Mouse (Mus musculus): ENCODE measurements around the gene Capzb. TPM values are rescaled to one million over a fixed set of nuclear protein-coding genes. Genes with fewer than 3 reads are reported as not detected.

Capzb gene
- polyA plus RNA-seq, 1 experiment from 2014 or later: 401 TPM

DNA sequence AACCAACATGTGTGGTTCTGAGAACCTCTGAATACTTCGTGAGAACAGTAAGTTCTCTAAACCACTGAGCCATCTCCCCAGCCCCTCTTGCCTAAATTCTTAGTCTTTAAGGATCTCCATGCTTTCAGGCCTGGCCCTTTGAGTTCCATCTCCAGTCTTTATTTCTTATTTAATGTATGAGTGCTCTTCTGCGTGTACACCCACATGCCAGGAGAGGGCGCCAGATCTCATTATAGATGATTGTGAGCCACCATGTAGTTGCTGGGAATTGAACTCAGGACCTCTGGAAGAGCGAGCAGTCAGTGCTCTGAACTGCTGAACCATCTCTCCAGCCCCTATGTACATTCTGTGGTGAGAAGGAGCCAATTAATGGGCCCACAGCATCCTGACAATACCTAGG, 119.9 kb downstream of the Capzb start:
- Histone ChIP-seq H3K4me2 (replicated peaks; ENCODE audit: low read depth, low read length) (no peak overlapping the region), H3K27ac (ENCODE audit: low read length) (no peak overlapping the region), H3K36me3 (ENCODE audit: insufficient read depth, low read length) (0 out of 2 replicates have a peak, but pooled peaks cover 6% of the 10 kb centered on the region), H3K9me3 (ENCODE audit: low read length) (no peaks in the 10 kb centered on the region), H3K9ac (replicated peaks; ENCODE audit: low read depth) (no peak overlapping the region), H3K27me3 (replicated peaks; ENCODE audit: insufficient read depth, low read length) (no peaks in the 10 kb centered on the region), H3K4me1 (ENCODE audit: insufficient read depth, low read depth, low read length) (peaks cover 7% of the 10 kb centered on the region; the same call in 1 of the 2 replicates), H3K4me3 (ENCODE audit: low read depth, low read length) (no peak overlapping the region)
- WGBS: 56% methylated on average over 4 of the region's 4 CpGs
- TF ChIP-seq EP300 (IDR thresholded peaks at IDR 0.05) (no peak), CTCF (IDR thresholded peaks at IDR 0.05) (peak; percentile 63)
- ATAC-seq (no peak), DNase-seq (ENCODE audit: low spot score) (peak; percentile 52)

GRCm38 (mm10) chr4:139318449-139318848, 125.8 kb downstream of the Capzb start:
- no peak for DNase-seq (ENCODE audit: low spot score)

GRCm38 (mm10) chr4:139319740-139320139, 127.0 kb downstream of the Capzb start:
- Histone ChIP-seq H3K4me2 (replicated peaks; ENCODE audit: low read depth, low read length) (no peak overlapping the region), H3K9ac (replicated peaks; ENCODE audit: low read depth) (no peak overlapping the region), H3K9me3 (ENCODE audit: low read length) (no peaks in the 10 kb centered on the region), H3K4me3 (ENCODE audit: low read depth, low read length) (no peak overlapping the region), H3K4me1 (ENCODE audit: insufficient read depth, low read depth, low read length) (no peaks in the 10 kb centered on the region), H3K36me3 (ENCODE audit: insufficient read depth, low read length) (0 out of 2 replicates have a peak, but pooled peaks cover 6% of the 10 kb centered on the region), H3K27me3 (replicated peaks; ENCODE audit: insufficient read depth, low read length) (no peaks in the 10 kb centered on the region), H3K27ac (ENCODE audit: low read length) (no peak overlapping the region)
- ATAC-seq: no peak
- DNase-seq (ENCODE audit: low spot score): no peak
- WGBS: 87% methylated on average over 4 of the region's 4 CpGs
- no peak for TF ChIP-seq CTCF (IDR thresholded peaks at IDR 0.05)
- TF ChIP-seq EP300 (IDR thresholded peaks at IDR 0.05): no peak

More at GRCm38 (mm10) chr4:139318449-139318848, 125.8 kb downstream of the Capzb start:
- Histone ChIP-seq H3K9ac (replicated peaks; ENCODE audit: low read depth) (no peak overlapping the region), H3K4me2 (replicated peaks; ENCODE audit: low read depth, low read length) (no peak overlapping the region), H3K27me3 (replicated peaks; ENCODE audit: insufficient read depth, low read length) (no peaks in the 10 kb centered on the region), H3K36me3 (ENCODE audit: insufficient read depth, low read length) (0 out of 2 replicates have a peak, but pooled peaks cover 6% of the 10 kb centered on the region), H3K27ac (ENCODE audit: low read length) (no peak overlapping the region), H3K4me3 (ENCODE audit: low read depth, low read length) (no peak overlapping the region), H3K9me3 (ENCODE audit: low read length) (no peaks in the 10 kb centered on the region), H3K4me1 (ENCODE audit: insufficient read depth, low read depth, low read length) (no peaks in the 10 kb centered on the region)
- 91% methylated on average over 11 of the region's 11 CpGs for WGBS
- ATAC-seq: no peak
- no peak for TF ChIP-seq EP300 (IDR thresholded peaks at IDR 0.05)
- no peak for TF ChIP-seq CTCF (IDR thresholded peaks at IDR 0.05)

DNA sequence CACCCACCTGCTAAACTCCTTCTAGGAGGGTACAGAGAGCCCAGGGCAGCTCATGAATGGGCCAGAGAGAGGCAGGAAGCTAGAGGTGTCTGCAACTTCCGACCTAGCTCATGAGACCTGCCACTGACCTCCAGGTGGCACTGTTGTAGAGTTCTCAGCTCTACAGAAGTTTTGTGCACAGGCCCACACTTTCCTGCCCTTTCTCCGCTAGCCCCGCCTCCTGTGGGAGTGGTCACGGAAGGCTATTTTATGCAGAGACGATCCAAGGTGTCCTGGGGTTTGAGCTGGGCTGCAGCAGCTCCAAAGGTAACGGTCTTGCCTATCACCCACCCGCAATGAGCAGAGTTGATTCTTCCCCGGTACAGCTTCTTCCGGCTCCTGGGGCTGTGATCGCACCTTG, 137.9 kb downstream of the Capzb start:
- H3K4me2 ChIP-seq (replicated peaks; ENCODE audit: low read depth, low read length): peak overlapping the region; percentile 35
- no peak overlapping the region for H3K9ac ChIP-seq (replicated peaks; ENCODE audit: low read depth)
- no peaks in the 10 kb centered on the region for H3K4me1 ChIP-seq (ENCODE audit: insufficient read depth, low read depth, low read length)
- H3K27me3 ChIP-seq (replicated peaks; ENCODE audit: insufficient read depth, low read length): no peaks in the 10 kb centered on the region
- TF ChIP-seq CTCF (IDR thresholded peaks at IDR 0.05) (peak; percentile 82), EP300 (IDR thresholded peaks at IDR 0.05) (no peak)
- ATAC-seq (peak; percentile 95), DNase-seq (ENCODE audit: low spot score) (peak; percentile 92)
- H3K9me3 ChIP-seq (ENCODE audit: low read length): no peaks in the 10 kb centered on the region
- no peaks in the 10 kb centered on the region for H3K36me3 ChIP-seq (ENCODE audit: insufficient read depth, low read length)
- H3K4me3 ChIP-seq (ENCODE audit: low read depth, low read length): peak overlapping the region; percentile 8; the same call in 1 of the 2 replicates
- no peak overlapping the region for H3K27ac ChIP-seq (ENCODE audit: low read length)
- WGBS: 6% methylated on average over 10 of the region's 10 CpGs

GRCm38 (mm10) chr4:139334631-139335295, 142.1 kb downstream of the Capzb start:
- no peak overlapping the region for H3K4me3 ChIP-seq (ENCODE audit: low read depth, low read length)
- no peaks in the 10 kb centered on the region for H3K36me3 ChIP-seq (ENCODE audit: insufficient read depth, low read length)
- no peaks in the 10 kb centered on the region for H3K9me3 ChIP-seq (ENCODE audit: low read length)
- no peaks in the 10 kb centered on the region for H3K4me1 ChIP-seq (ENCODE audit: insufficient read depth, low read depth, low read length)
- WGBS: 20% methylated on average over 8 of the region's 9 CpGs
- TF ChIP-seq CTCF (IDR thresholded peaks at IDR 0.05) (no peak), EP300 (IDR thresholded peaks at IDR 0.05) (no peak)
- no peak overlapping the region for H3K4me2 ChIP-seq (replicated peaks; ENCODE audit: low read depth, low read length)
- ATAC-seq (no peak), DNase-seq (ENCODE audit: low spot score) (no peak)
- H3K9ac ChIP-seq (replicated peaks; ENCODE audit: low read depth): no peak overlapping the region
- H3K27me3 ChIP-seq (replicated peaks; ENCODE audit: insufficient read depth, low read length): no peaks in the 10 kb centered on the region
- no peak overlapping the region for H3K27ac ChIP-seq (ENCODE audit: low read length)

- TF ChIP-seq CTCF (IDR thresholded peaks at IDR 0.05) (no peak), EP300 (IDR thresholded peaks at IDR 0.05) (no peak)
- no peak overlapping the region for H3K27ac ChIP-seq (ENCODE audit: low read length)
- 36% methylated on average over 7 of the region's 7 CpGs for WGBS
- H3K27me3 ChIP-seq (replicated peaks; ENCODE audit: insufficient read depth, low read length): no peaks in the 10 kb centered on the region
- H3K9me3 ChIP-seq (ENCODE audit: low read length): no peaks in the 10 kb centered on the region
- H3K9ac ChIP-seq (replicated peaks; ENCODE audit: low read depth): no peak overlapping the region
- H3K4me1 ChIP-seq (ENCODE audit: insufficient read depth, low read depth, low read length): no peaks in the 10 kb centered on the region
- DNase-seq (ENCODE audit: low spot score): no peak
- no peak overlapping the region for H3K4me2 ChIP-seq (replicated peaks; ENCODE audit: low read depth, low read length)
- ATAC-seq: peak; percentile 23
- no peak overlapping the region for H3K4me3 ChIP-seq (ENCODE audit: low read depth, low read length)
- H3K36me3 ChIP-seq (ENCODE audit: insufficient read depth, low read length): no peaks in the 10 kb centered on the region
Observed at GRCm38 (mm10) chr4:139335507-139335906, 142.8 kb downstream of the Capzb start.

All from lung, postnatal 0 days (tissue).